Mouse (Mus musculus): ENCODE data around the gene Gm5862.
"Not testable (repeated sequence)": the region's sequence is repeated elsewhere in the genome, so short reads cannot be mapped to it uniquely, and the experiment has no call there.

Gene Gm5862

DNA sequence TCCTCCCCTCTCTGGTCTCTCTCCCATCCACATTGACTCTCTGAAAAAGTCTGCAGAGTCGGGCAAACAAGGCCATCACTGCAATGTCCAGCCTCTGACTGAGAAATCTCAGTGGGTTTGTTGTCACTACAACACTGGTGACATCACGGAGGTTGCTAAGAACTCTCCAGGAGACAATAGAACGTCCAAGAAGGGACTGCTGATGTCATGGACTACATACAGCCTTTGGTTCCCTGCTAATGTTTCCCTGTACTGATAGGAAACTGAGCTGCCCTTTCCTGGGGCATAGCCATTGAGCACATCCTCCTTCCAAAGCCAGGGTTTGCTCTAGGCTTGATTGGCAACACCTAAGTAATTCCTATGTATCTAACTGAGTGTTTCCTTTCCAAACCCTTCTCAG lies at the start of gene Gm5862:
Gene Gm5862 (minus strand): TSS at position 101 of the 400 bp plus-strand sequence.
- not testable (repeated sequence) for DNase-seq (ENCODE audit: low spot score in 2 of 2)

DNA sequence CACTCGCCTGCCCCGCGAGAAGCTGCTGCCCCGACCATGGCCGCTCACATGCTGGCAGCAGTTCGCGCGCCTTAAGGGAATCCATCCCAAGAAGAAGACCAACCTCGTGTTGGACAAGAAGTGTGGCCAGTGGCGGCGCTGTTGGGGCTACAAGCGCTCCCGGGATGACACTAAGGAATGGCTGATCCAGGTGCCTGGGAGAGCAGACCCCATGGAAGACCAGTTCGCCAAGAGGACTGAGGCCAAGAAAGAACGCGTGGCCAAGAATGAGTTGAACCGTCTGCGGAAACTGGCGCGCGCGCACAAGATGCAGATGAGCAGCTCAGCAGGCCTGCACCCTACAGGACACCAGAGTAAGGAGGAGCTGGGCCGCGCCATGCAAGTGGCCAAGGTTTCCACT lies 48.0 kb upstream of the Gm5862 start:
- no peak for DNase-seq (ENCODE audit: low spot score in 2 of 2)

DNA sequence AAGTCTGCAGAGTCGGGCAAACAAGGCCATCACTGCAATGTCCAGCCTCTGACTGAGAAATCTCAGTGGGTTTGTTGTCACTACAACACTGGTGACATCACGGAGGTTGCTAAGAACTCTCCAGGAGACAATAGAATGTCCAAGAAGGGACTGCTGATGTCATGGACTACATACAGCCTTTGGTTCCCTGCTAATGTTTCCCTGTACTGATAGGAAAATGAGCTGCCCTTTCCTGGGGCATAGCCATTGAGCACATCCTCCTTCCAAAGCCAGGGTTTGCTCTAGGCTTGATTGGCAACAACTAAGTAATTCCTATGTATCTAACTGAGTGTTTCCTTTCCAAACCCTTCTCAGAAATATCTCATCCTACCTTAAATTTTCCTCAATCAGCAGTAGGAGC lies 35.8 kb upstream of the Gm5862 start, which contains the start of gene Gm7347:
Gene Gm7347 (minus strand): TSS at position 101 of the 400 bp plus-strand sequence.
- DNase-seq (ENCODE audit: low spot score in 2 of 2) = not testable (repeated sequence)

DNA sequence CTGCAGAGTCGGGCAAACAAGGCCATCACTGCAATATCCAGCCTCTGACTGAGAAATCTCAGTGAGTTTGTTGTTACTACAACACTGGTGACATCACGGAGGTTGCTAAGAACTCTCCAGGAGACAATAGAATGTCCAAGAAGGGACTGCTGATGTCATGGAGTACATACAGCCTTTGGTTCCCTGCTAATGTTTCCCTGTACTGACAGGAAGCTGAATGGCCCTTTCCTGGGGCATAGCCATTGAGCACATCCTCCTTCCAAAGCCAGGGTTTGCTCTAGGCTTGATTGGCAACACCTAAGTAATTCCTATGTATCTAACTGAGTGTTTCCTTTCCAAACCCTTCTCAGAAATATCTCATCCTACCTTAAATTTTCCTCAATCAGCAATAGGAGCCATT lies 16.7 kb upstream of the Gm5862 start, which contains the start of gene Speer4a:
Gene Speer4a (minus strand): TSS at position 101 of the 400 bp plus-strand sequence.
- DNase-seq (ENCODE audit: low spot score in 2 of 2) = not testable (repeated sequence)

DNA sequence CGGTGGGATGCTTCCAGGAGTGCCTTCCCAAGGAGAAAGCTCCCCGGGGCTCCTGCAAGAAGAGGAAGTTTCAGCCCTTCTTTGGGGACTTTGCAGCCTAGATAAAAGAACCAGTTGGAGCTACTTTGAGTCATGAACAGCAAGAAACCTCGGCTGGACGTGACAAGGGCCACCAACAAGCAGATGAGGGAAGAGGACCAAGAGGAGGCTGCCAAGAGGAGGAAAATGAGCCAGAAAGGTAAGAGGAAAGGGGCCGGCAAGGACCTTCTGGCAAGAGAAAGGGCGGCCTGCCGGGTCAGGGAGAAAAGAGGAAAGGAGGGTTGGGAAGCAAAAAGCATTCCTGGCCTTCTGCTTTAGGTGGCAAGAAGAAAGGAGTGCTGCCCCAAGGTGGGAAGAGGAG lies 15.0 kb downstream of the Gm5862 start:
- DNase-seq (ENCODE audit: low spot score in 2 of 2) = not testable (repeated sequence)

DNA sequence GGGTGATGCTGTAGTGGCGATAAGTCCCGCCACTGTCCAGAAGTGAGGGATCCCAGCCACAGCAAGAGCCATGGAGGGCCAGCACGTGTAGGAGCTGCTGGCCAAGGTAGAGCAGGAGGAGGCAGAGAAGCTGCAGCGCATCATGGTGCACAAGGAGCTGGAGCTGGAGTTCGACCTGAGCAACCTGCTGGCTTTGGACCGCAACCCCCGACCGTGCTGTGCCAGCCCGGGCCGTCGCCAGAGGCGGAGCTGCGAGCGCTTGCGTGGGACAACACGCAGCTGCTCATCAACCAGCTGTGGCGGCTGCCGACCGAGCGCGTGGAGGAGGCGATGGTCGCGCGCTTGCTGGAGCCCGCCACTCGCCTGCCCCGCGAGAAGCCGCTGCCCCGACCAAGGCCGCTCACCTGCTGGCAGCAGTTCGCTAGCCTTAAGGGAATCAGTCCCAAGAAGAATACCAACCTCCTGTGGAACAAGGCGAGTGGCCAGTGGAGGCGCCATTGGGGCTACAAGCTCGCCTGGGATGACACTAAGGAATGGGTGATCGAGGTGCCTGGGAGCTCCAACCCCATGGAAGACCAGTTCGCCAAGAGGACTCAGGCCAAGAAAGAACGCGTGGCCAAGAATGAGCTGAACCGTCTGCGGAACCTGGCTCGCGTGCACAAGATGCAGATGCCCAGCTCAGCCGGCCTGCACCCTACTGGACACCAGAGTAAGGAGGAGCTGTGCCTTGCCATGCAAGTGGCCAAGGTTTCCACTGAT lies 15.6 kb downstream of the Gm5862 start:
- DNase-seq (ENCODE audit: low spot score in 2 of 2) = peak; percentile 5 to 6

DNA sequence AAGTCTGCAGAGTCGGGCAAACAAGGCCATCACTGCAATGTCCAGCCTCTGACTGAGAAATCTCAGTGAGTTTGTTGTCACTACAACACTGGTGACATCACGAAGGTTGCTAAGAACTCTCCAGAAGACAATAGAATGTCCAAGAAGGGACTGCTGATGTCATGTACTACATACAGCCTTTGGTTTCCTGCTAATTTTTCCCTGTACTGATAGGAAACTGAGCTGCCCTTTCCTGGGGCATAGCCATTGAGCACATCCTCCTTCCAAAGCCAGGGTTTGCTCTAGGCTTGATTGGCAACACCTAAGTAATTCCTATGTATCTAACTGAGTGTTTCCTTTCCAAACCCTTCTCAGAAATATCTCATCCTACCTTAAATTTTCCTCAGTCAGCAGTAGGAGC lies 18.0 kb downstream of the Gm5862 start, which contains the start of gene Gm1979:
Gene Gm1979 (minus strand): TSS at position 101 of the 400 bp plus-strand sequence.
- not testable (repeated sequence) for DNase-seq (ENCODE audit: low spot score in 2 of 2)

DNA sequence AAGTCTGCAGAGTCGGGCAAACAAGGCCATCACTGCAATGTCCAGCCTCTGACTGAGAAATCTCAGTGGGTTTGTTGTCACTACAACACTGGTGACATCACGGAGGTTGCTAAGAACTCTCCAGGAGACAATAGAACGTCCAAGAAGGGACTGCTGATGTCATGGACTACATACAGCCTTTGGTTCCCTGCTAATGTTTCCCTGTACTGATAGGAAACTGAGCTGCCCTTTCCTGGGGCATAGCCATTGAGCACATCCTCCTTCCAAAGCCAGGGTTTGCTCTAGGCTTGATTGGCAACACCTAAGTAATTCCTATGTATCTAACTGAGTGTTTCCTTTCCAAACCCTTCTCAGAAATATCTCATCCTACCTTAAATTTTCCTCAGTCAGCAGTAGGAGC lies 34.2 kb downstream of the Gm5862 start, which contains the start of gene Gm21698:
Gene Gm21698 (minus strand): TSS at position 101 of the 400 bp plus-strand sequence.
- not testable (repeated sequence) for DNase-seq (ENCODE audit: low spot score in 2 of 2)

DNA sequence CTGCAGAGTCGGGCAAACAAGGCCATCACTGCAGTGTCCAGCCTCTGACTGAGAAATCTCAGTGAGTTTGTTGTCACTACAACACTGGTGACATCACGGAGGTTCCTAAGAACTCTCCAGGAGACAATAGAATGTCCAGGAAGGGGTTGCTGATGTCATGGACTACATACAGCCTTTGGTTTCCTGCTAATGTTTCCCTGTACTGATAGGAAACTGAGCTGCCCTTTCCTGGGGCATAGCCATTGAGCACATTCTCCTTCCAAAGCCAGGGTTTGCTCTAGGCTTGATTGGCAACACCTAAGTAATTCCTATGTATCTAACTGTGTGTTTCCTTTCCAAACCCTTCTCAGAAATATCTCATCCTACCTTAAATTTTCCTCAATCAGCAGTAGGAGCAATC lies 50.2 kb downstream of the Gm5862 start, which contains the start of gene Gm21680:
Gene Gm21680 (minus strand): TSS at position 101 of the 400 bp plus-strand sequence.
- DNase-seq (ENCODE audit: low spot score in 2 of 2) = not testable (repeated sequence)
